Mouse (Mus musculus) layer of hippocampus, postnatal 25 days (tissue): ENCODE measurements around the gene Mttp. TPM values are rescaled to one million over a fixed set of nuclear protein-coding genes. Genes with fewer than 3 reads are reported as not detected.
A peak's percentile ranks its signal among the peaks of the same experiment; 100 is the strongest.

ENCODE experiments used
- DNase-seq, 2 experiments: peaks; one replicate each; pipeline ENCODE4 v3.0.0; 2022; ENCODE audit warnings: mixed read lengths in 2 of 2, low spot score in 1 of 2; ENCODE audit errors: extremely low spot score in 1 of 2
- total RNA-seq, 2 experiments: library from RNA; stranded (reverse); gene quantifications; 2 replicates each; pipeline ENCODE4 v1.2.3; 2021

The Mttp gene
- total RNA-seq, 2 experiments from 2014 or later = 5.3 to 5.8 TPM

GRCm38 (mm10) chr3:138095718-138096117 lies 49.0 kb downstream of the Mttp start:
- no peak for DNase-seq

GRCm38 (mm10) chr3:138095301-138095700 lies 49.5 kb downstream of the Mttp start:
- DNase-seq = peak in 1 of 2 experiments; percentile 19

GRCm38 (mm10) chr3:138083896-138084295 lies 60.9 kb downstream of the Mttp start:
- DNase-seq = no peak

- no peak for DNase-seq
Observed at GRCm38 (mm10) chr3:138083073-138083637, 61.6 kb downstream of the Mttp start.

- DNase-seq = no peak
Observed at GRCm38 (mm10) chr3:138078701-138079100, 66.1 kb downstream of the Mttp start.

GRCm38 (mm10) chr3:138077476-138078340 lies 67.1 kb downstream of the Mttp start:
- no peak for DNase-seq

GRCm38 (mm10) chr3:138075209-138075608 lies 69.6 kb downstream of the Mttp start:
- DNase-seq = peak in 1 of 2 experiments; percentile 27

GRCm38 (mm10) chr3:138074214-138074613 lies 70.6 kb downstream of the Mttp start:
- no peak for DNase-seq

GRCm38 (mm10) chr3:138071476-138072073 lies 73.2 kb downstream of the Mttp start:
- no peak for DNase-seq

GRCm38 (mm10) chr3:138071004-138071403 lies 73.8 kb downstream of the Mttp start:
- no peak for DNase-seq

GRCm38 (mm10) chr3:138069756-138070511 lies 74.8 kb downstream of the Mttp start:
- no peak for DNase-seq

- DNase-seq = no peak
Observed at GRCm38 (mm10) chr3:138068103-138068502, 76.7 kb downstream of the Mttp start.

GRCm38 (mm10) chr3:138067288-138067687 lies 77.5 kb downstream of the Mttp start, which contains the start of gene Gm5105:
Gm5105 (minus strand) TSS chr3:138067388.
- DNase-seq = no peak

- DNase-seq = no peak
Observed at GRCm38 (mm10) chr3:138066348-138066856, 78.4 kb downstream of the Mttp start.

- DNase-seq = no peak
Observed at GRCm38 (mm10) chr3:138065930-138066329, 78.8 kb downstream of the Mttp start.

- DNase-seq = no peak
Observed at GRCm38 (mm10) chr3:138064732-138065645, 79.8 kb downstream of the Mttp start, which contains the start of gene 1110002E22Rik. 1110002E22Rik (plus strand) TSS chr3:138065052.

GRCm38 (mm10) chr3:138063731-138064329 lies 80.9 kb downstream of the Mttp start:
- DNase-seq = no peak

- no peak for DNase-seq
Observed at GRCm38 (mm10) chr3:138062673-138063072, 82.1 kb downstream of the Mttp start.
